Mouse (Mus musculus) layer of hippocampus, adult 6 months (tissue): Measurements from ENCODE around the gene Ppp6r3. TPM values are rescaled to one million over a fixed set of nuclear protein-coding genes. Genes with fewer than 3 reads are reported as not detected.

Experiments
- long read RNA-seq, 2 experiments: library from polyadenylated mRNA; unstranded; transcript quantifications; one replicate each; pipeline ENCODE4 v2.0.0; 2019 to 2020
- polyA plus RNA-seq: library from polyadenylated mRNA; unstranded; fragments of <200 nt; fragmentation: Nextera tagmentation; gene quantifications from 2 replicates; pipeline ENCODE4 v1.2.3, GENCODE M21; 2021

Gene Ppp6r3
- polyA plus RNA-seq, result 14.5 and 18.5 TPM in 2 replicates
- long read RNA-seq, experiment 1, full-length matches to known transcripts, result 1 of 26 reads
- long read RNA-seq, experiment 1, partial matches to known transcripts, result 7 of 26 reads
- long read RNA-seq, experiment 1, other reads (novel, unspliced or antisense), result 18 of 26 reads
- long read RNA-seq, experiment 2, full-length matches to known transcripts, result 26 of 118 reads
- long read RNA-seq, experiment 2, partial matches to known transcripts, result 23 of 118 reads
- long read RNA-seq, experiment 2, other reads (novel, unspliced or antisense), result 69 of 118 reads

GRCm38 (mm10) chr19:3575632-3576384 is at the start of gene Ppp6r3:
Gene Ppp6r3, minus strand, starts transcription at chr19:3575749.

DNA sequence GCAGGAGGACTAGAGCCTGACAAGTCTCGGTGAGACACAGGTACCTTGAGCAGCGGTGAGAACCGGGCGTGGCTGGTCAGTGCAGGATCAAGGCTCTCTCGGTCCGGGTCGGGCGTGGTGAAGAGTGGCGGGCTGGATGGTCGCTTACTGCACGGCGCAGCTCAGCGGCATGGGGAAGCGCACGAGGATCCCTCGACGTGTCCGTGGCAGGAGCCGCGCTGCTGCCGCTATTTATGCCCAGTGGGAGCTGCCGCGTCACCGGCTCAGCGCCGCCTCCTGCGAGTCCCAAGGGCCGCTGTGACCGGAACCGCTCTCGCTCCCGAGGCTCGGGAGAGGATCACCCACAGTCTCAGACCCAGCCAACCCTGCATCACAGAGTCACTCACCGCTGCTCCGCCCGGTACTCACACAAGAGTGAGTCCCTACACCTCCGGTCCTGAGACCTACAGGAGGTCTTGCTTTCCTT is 161.2 kb downstream of the Ppp6r3 start, which contains the start of gene Gal:
TSS of gene Gal (minus strand) at position 277 of the 466 bp plus-strand sequence.

Other genes with a start within 250 kb of the Ppp6r3 start
- not detected in 2 replicates for gene Tesmin, start 186.9 kb downstream of the Ppp6r3 start, polyA plus RNA-seq
- gene Gal, start 161.2 kb downstream of the Ppp6r3 start, polyA plus RNA-seq, result 2.6 and 2.9 TPM in 2 replicates
- 3.7 and 5.0 TPM in 2 replicates for gene Lrp5, start 110.8 kb upstream of the Ppp6r3 start, polyA plus RNA-seq
- gene 1810055G02Rik, start 132.5 kb upstream of the Ppp6r3 start, polyA plus RNA-seq, result 21.9 and 23.4 TPM in 2 replicates
- gene Kmt5b, start 191.7 kb upstream of the Ppp6r3 start, polyA plus RNA-seq, result 8.6 and 9.5 TPM in 2 replicates